Mouse (Mus musculus): ENCODE results near the gene Gm39566. TPM values are rescaled to one million over a fixed set of nuclear protein-coding genes. Genes with fewer than 3 reads are reported as not detected.

The Gm39566 gene
- total and polyA plus RNA-seq, 2 experiments from 2014 or later: not detected

GRCm38 (mm10) chr11:69850754-69851153 is 35.7 kb upstream of the Gm39566 start:
- WGBS: 70% methylated on average over 8 of the region's 8 CpGs

GRCm38 (mm10) chr11:69849884-69850283 is 34.8 kb upstream of the Gm39566 start:
- H3K4me3 ChIP-seq (ENCODE audit: low read depth, low read length): no peak overlapping the region
- no peaks in the 10 kb centered on the region for H3K27me3 ChIP-seq (ENCODE audit: insufficient read depth, low read length)
- no peak for TF ChIP-seq CTCF (IDR thresholded peaks at IDR 0.05; ENCODE audit: low read depth)
- no peak for ATAC-seq
- peaks cover 42% of the 10 kb centered on the region for H3K36me3 ChIP-seq (ENCODE audit: insufficient read depth)
- no peak overlapping the region for H3K4me2 ChIP-seq (ENCODE audit: low read depth)
- H3K4me1 ChIP-seq (ENCODE audit: insufficient read depth): peaks cover 11% of the 10 kb centered on the region
- no peak for DNase-seq
- H3K27ac ChIP-seq (ENCODE audit: low read depth, low read length): no peak overlapping the region
- H3K9ac ChIP-seq: no peak overlapping the region
- WGBS: 92% methylated on average over 15 of the region's 15 CpGs
- no peaks in the 10 kb centered on the region for H3K9me3 ChIP-seq (ENCODE audit: low read length)

More at GRCm38 (mm10) chr11:69850754-69851153, 35.7 kb upstream of the Gm39566 start:
- peaks cover 9% of the 10 kb centered on the region for H3K4me1 ChIP-seq (ENCODE audit: insufficient read depth)
- H3K36me3 ChIP-seq (ENCODE audit: insufficient read depth): peaks cover 42% of the 10 kb centered on the region
- no peaks in the 10 kb centered on the region for H3K9me3 ChIP-seq (ENCODE audit: low read length)
- H3K27ac ChIP-seq (ENCODE audit: low read depth, low read length): no peak overlapping the region
- H3K9ac ChIP-seq: no peak overlapping the region
- no peak overlapping the region for H3K4me2 ChIP-seq (ENCODE audit: low read depth)
- ATAC-seq: no peak
- H3K4me3 ChIP-seq (ENCODE audit: low read depth, low read length): no peak overlapping the region
- no peaks in the 10 kb centered on the region for H3K27me3 ChIP-seq (ENCODE audit: insufficient read depth, low read length)
- DNase-seq: no peak
- TF ChIP-seq CTCF (IDR thresholded peaks at IDR 0.05; ENCODE audit: low read depth): no peak

- H3K4me2 ChIP-seq (ENCODE audit: low read depth): no peak overlapping the region
- ATAC-seq: no peak
- WGBS: 88% methylated on average over 9 of the region's 9 CpGs
Observed at GRCm38 (mm10) chr11:69849128-69849527, 34.0 kb upstream of the Gm39566 start.

GRCm38 (mm10) chr11:69848021-69848420 is 32.9 kb upstream of the Gm39566 start:
- Histone ChIP-seq H3K27ac (ENCODE audit: low read depth, low read length) (no peak overlapping the region), H3K4me2 (ENCODE audit: low read depth) (peak overlapping the region; percentile 62), H3K9ac (no peak overlapping the region), H3K4me3 (ENCODE audit: low read depth, low read length) (0 out of 2 replicates have a peak overlapping the region, but pooled peaks have one; percentile 74), H3K4me1 (ENCODE audit: insufficient read depth) (peaks cover 11% of the 10 kb centered on the region), H3K9me3 (ENCODE audit: low read length) (no peaks in the 10 kb centered on the region), H3K27me3 (ENCODE audit: insufficient read depth, low read length) (no peaks in the 10 kb centered on the region), H3K36me3 (ENCODE audit: insufficient read depth) (peaks cover 42% of the 10 kb centered on the region)
- WGBS: 96% methylated on average over 6 of the region's 6 CpGs
- ATAC-seq: no peak
- TF ChIP-seq CTCF (IDR thresholded peaks at IDR 0.05; ENCODE audit: low read depth): no peak
- DNase-seq: no peak

More at GRCm38 (mm10) chr11:69849128-69849527, 34.0 kb upstream of the Gm39566 start:
- H3K4me3 ChIP-seq (ENCODE audit: low read depth, low read length): no peak overlapping the region
- H3K27me3 ChIP-seq (ENCODE audit: insufficient read depth, low read length): no peaks in the 10 kb centered on the region
- DNase-seq: no peak
- TF ChIP-seq CTCF (IDR thresholded peaks at IDR 0.05; ENCODE audit: low read depth): no peak
- H3K27ac ChIP-seq (ENCODE audit: low read depth, low read length): no peak overlapping the region
- H3K4me1 ChIP-seq (ENCODE audit: insufficient read depth): peaks cover 11% of the 10 kb centered on the region
- H3K36me3 ChIP-seq (ENCODE audit: insufficient read depth): peaks cover 42% of the 10 kb centered on the region
- no peak overlapping the region for H3K9ac ChIP-seq
- H3K9me3 ChIP-seq (ENCODE audit: low read length): no peaks in the 10 kb centered on the region

GRCm38 (mm10) chr11:69846738-69847688 is 31.9 kb upstream of the Gm39566 start:
- Histone ChIP-seq H3K27ac (ENCODE audit: low read depth, low read length) (peak overlapping the region; percentile 80), H3K9me3 (ENCODE audit: low read length) (no peaks in the 10 kb centered on the region), H3K27me3 (ENCODE audit: insufficient read depth, low read length) (no peaks in the 10 kb centered on the region), H3K4me1 (ENCODE audit: insufficient read depth) (peaks cover 11% of the 10 kb centered on the region), H3K4me3 (ENCODE audit: low read depth, low read length) (peak overlapping the region; percentile 74), H3K36me3 (ENCODE audit: insufficient read depth) (peaks cover 38% of the 10 kb centered on the region), H3K4me2 (ENCODE audit: low read depth) (peak overlapping the region; percentile 62), H3K9ac (peak overlapping the region; percentile 96)
- DNase-seq (peak; percentile 64), ATAC-seq (peak; percentile 40)
- TF ChIP-seq CTCF (IDR thresholded peaks at IDR 0.05; ENCODE audit: low read depth): no peak
- WGBS: 11% methylated on average over 37 of the region's 37 CpGs

- TF ChIP-seq CTCF (IDR thresholded peaks at IDR 0.05; ENCODE audit: low read depth): peak; percentile 19
- Histone ChIP-seq H3K9ac (peak within 1 kb of the TSS; percentile 96), H3K4me2 (ENCODE audit: low read depth) (peak within 1 kb of the TSS; percentile 62), H3K36me3 (ENCODE audit: insufficient read depth) (peaks cover 30% of the 10 kb centered on the region), H3K27me3 (ENCODE audit: insufficient read depth, low read length) (no peaks in the 10 kb centered on the region), H3K4me1 (ENCODE audit: insufficient read depth) (peaks cover 11% of the 10 kb centered on the region), H3K9me3 (ENCODE audit: low read length) (no peaks in the 10 kb centered on the region), H3K27ac (ENCODE audit: low read depth, low read length) (peak within 1 kb of the TSS; percentile 80), H3K4me3 (ENCODE audit: low read depth, low read length) (peak within 1 kb of the TSS; percentile 74)
- DNase-seq (peak; percentile 94), ATAC-seq (peak; percentile 96)
- whole genome bisulfite sequencing: 1% methylated on average over 37 of the region's 38 CpGs
Observed at GRCm38 (mm10) chr11:69846198-69846680, 31.1 kb upstream of the Gm39566 start, which contains the start of gene Plscr3. Gene Plscr3, plus strand, starts transcription at chr11:69846376.

GRCm38 (mm10) chr11:69838714-69839104 is 23.6 kb upstream of the Gm39566 start:
- no peak for DNase-seq
- 3% methylated on average over 7 of the region's 7 CpGs for WGBS

More at GRCm38 (mm10) chr11:69838714-69839104, 23.6 kb upstream of the Gm39566 start:
- Histone ChIP-seq H3K36me3 (ENCODE audit: insufficient read depth) (no peaks in the 10 kb centered on the region), H3K9me3 (ENCODE audit: low read length) (no peaks in the 10 kb centered on the region), H3K27ac (ENCODE audit: low read depth, low read length) (peak overlapping the region; percentile 88), H3K4me3 (ENCODE audit: low read depth, low read length) (peak overlapping the region; percentile 87), H3K4me2 (ENCODE audit: low read depth) (peak overlapping the region; percentile 95), H3K9ac (peak overlapping the region; percentile 72), H3K4me1 (ENCODE audit: insufficient read depth) (peaks cover 20% of the 10 kb centered on the region), H3K27me3 (ENCODE audit: insufficient read depth, low read length) (no peaks in the 10 kb centered on the region)
- no peak; the same call in 1 of the 2 replicates for ATAC-seq
- TF ChIP-seq CTCF (IDR thresholded peaks at IDR 0.05; ENCODE audit: low read depth): no peak
